Mouse (Mus musculus) 3T3-L1 (cell line): ENCODE data around the gene Gpa33.
A peak's percentile ranks its signal among the peaks of the same experiment; 100 is the strongest.
"Not testable (repeated sequence)": the region's sequence is repeated elsewhere in the genome, so short reads cannot be mapped to it uniquely, and the experiment has no call there.

ENCODE experiments used
- DNase-seq: peaks from one replicate; pipeline ENCODE4 v3.0.0-alpha.2; 2015; ENCODE audit warnings: low read depth, low spot score

Gpa33 gene

GRCm38 (mm10) chr1:166132367-166132766 lies 2.3 kb downstream of the Gpa33 start:
- no peak for DNase-seq

GRCm38 (mm10) chr1:166135091-166135740 lies 5.2 kb downstream of the Gpa33 start:
- DNase-seq, result no peak

GRCm38 (mm10) chr1:166137244-166137938 lies 7.4 kb downstream of the Gpa33 start:
- DNase-seq, result peak; percentile 46

GRCm38 (mm10) chr1:166138136-166138535 lies 8.1 kb downstream of the Gpa33 start:
- no peak for DNase-seq

GRCm38 (mm10) chr1:166139113-166139512 lies 9.1 kb downstream of the Gpa33 start:
- no peak for DNase-seq

- no peak for DNase-seq
These were observed 9.7 kb downstream of the Gpa33 start for GRCm38 (mm10) chr1:166139620-166140184.

- not testable (repeated sequence) for DNase-seq
These were observed 11.8 kb downstream of the Gpa33 start for GRCm38 (mm10) chr1:166141868-166142267.

GRCm38 (mm10) chr1:166142369-166142768 lies 12.3 kb downstream of the Gpa33 start:
- DNase-seq, result no peak

GRCm38 (mm10) chr1:166146626-166147025 lies 16.6 kb downstream of the Gpa33 start:
- no peak for DNase-seq

- no peak for DNase-seq
These were observed 17.6 kb downstream of the Gpa33 start for GRCm38 (mm10) chr1:166147657-166148056.

- DNase-seq, result no peak
These were observed 19.4 kb downstream of the Gpa33 start for GRCm38 (mm10) chr1:166149441-166149840.

- DNase-seq, result no peak
These were observed 20.0 kb downstream of the Gpa33 start for GRCm38 (mm10) chr1:166150035-166150434.

- peak; percentile 48 for DNase-seq
These were observed 21.3 kb downstream of the Gpa33 start for GRCm38 (mm10) chr1:166151341-166151740.

- DNase-seq, result no peak
These were observed 22.0 kb downstream of the Gpa33 start for GRCm38 (mm10) chr1:166152034-166152433.

GRCm38 (mm10) chr1:166153351-166154120 lies 23.5 kb downstream of the Gpa33 start:
- DNase-seq, result peak; percentile 91

- DNase-seq, result peak; percentile 83
These were observed 24.4 kb downstream of the Gpa33 start for GRCm38 (mm10) chr1:166154162-166155112.

- DNase-seq, result no peak
These were observed 25.1 kb downstream of the Gpa33 start for GRCm38 (mm10) chr1:166155113-166155494.

GRCm38 (mm10) chr1:166157712-166158111 lies 27.7 kb downstream of the Gpa33 start:
- no peak for DNase-seq

- peak; percentile 29 for DNase-seq
These were observed 28.6 kb downstream of the Gpa33 start for GRCm38 (mm10) chr1:166158664-166159063.

- no peak for DNase-seq
These were observed 30.1 kb downstream of the Gpa33 start for GRCm38 (mm10) chr1:166160111-166160510.
